Mouse (Mus musculus) liver, adult 2 months (tissue): Measurements from ENCODE around the gene Snrpg.

Source experiments
- CTCF ChIP-seq: fragments of 200-500 bp; IDR thresholded peaks from 2 replicates; pipeline ENCODE4 v1.5.1; 2011; ENCODE audit warnings: low read depth, low read length, control low read depth
- POLR2A ChIP-seq: fragments of 200-500 bp; IDR thresholded peaks from 2 replicates; pipeline ENCODE4 v1.6.1; 2011; ENCODE audit warnings: low read length, control low read depth; ENCODE audit not compliant: insufficient read depth; ENCODE audit errors: extremely low read depth

DNA sequence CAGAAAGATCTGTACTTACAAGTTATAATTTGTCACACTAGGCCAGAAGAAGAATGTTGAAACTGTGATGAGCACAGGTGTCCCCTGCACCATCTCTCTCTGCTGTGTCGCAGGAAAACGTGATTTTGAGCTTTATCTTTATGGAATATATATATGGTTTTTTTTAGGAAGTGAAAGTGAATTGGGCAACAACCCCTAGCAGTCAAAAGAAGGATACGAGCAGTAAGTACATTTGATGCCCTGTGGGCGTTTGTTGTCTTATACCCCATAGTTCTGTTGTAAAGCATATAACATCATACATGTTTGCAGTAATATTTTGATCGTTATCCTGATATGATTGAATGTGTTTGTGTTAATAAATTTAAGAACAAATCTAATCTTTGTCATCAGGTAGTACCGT lies 47.6 kb downstream of the Snrpg start:
- TF ChIP-seq POLR2A: no peak
- no peak for TF ChIP-seq CTCF
